Mouse (Mus musculus) myocyte (in vitro differentiated cells): ENCODE measurements around the gene Mknk1. TPM values are rescaled to one million over a fixed set of nuclear protein-coding genes. Genes with fewer than 3 reads are reported as not detected.

ENCODE experiments used
- H3K27me3 ChIP-seq: one replicate; pipeline ENCODE4 v1.6.1; 2011; ENCODE audit not compliant: control insufficient read depth, insufficient read depth, insufficient read length
- H3K36me3 ChIP-seq: one replicate; pipeline ENCODE4 v1.6.1; 2011; ENCODE audit not compliant: control insufficient read depth, insufficient read depth
- H3K4me2 ChIP-seq: one replicate; pipeline ENCODE4 v1.6.1; 2011; ENCODE audit warnings: low read depth, control low read depth
- H3K4me3 ChIP-seq: one replicate; pipeline ENCODE4 v1.5.1; 2011; ENCODE audit warnings: mild to moderate bottlenecking, control low read depth, moderate library complexity
- H3K79me2 ChIP-seq: one replicate; pipeline ENCODE4 v1.6.1; 2011; ENCODE audit not compliant: control insufficient read depth, insufficient read depth
- H3ac ChIP-seq: one replicate; pipeline ENCODE4 v1.6.1; 2011; ENCODE audit not compliant: control insufficient read depth, insufficient read length
- CEBPB ChIP-seq: IDR thresholded peaks from 2 replicates; pipeline ENCODE4 v1.6.1; 2011; ENCODE audit warnings: mild to moderate bottlenecking, moderate library complexity; ENCODE audit not compliant: poor library complexity, insufficient read depth, severe bottlenecking
- E2F4 ChIP-seq: IDR thresholded peaks from one replicate; pipeline ENCODE4 v1.6.1; 2011; ENCODE audit warnings: mild to moderate bottlenecking, control low read depth, moderate library complexity; ENCODE audit not compliant: insufficient read depth
- MAX ChIP-seq: IDR thresholded peaks from one replicate; pipeline ENCODE4 v1.6.1; 2011; ENCODE audit warnings: low read depth, mild to moderate bottlenecking, control low read depth
- MYOD1 ChIP-seq, 3 experiments: IDR thresholded peaks; one replicate each; pipeline ENCODE4 v1.6.1; 2011; ENCODE audit warnings: control low read depth in 2 of 3, low read depth in 2 of 3, mild to moderate bottlenecking in 2 of 3, moderate library complexity in 1 of 3; ENCODE audit not compliant: insufficient read length in 2 of 3, control insufficient read depth in 1 of 3
- MYOG ChIP-seq, 3 experiments: IDR thresholded peaks; one replicate each; pipeline ENCODE4 v1.6.1; 2011; ENCODE audit warnings: control low read depth in 2 of 3, low read depth in 2 of 3, mild to moderate bottlenecking in 2 of 3; ENCODE audit not compliant: insufficient read length in 2 of 3, control insufficient read depth in 1 of 3, insufficient read depth in 1 of 3
- POLR2A ChIP-seq: IDR thresholded peaks from one replicate; pipeline ENCODE4 v1.6.1; 2011; ENCODE audit warnings: low read depth, mild to moderate bottlenecking, control low read depth, moderate library complexity; ENCODE audit not compliant: insufficient read length
- POLR2AphosphoS2 ChIP-seq: IDR thresholded peaks from one replicate; pipeline ENCODE4 v1.6.1; 2011; ENCODE audit warnings: low read depth, control low read depth; ENCODE audit not compliant: insufficient read length
- REST ChIP-seq: IDR thresholded peaks from one replicate; pipeline ENCODE4 v1.6.1; 2011; ENCODE audit warnings: mild to moderate bottlenecking, control low read depth, moderate library complexity; ENCODE audit not compliant: insufficient read depth, insufficient read length
- SRF ChIP-seq: IDR thresholded peaks from one replicate; pipeline ENCODE4 v1.6.1; 2011; ENCODE audit warnings: low read depth; ENCODE audit not compliant: control insufficient read depth, insufficient read length
- TCF12 ChIP-seq: IDR thresholded peaks from one replicate; pipeline ENCODE4 v1.6.1; 2011; ENCODE audit warnings: mild to moderate bottlenecking, control low read depth; ENCODE audit not compliant: poor library complexity, insufficient read depth, severe bottlenecking
- TCF3 ChIP-seq: IDR thresholded peaks from one replicate; pipeline ENCODE4 v1.6.1; 2011; ENCODE audit warnings: low read depth, control low read depth; ENCODE audit not compliant: insufficient read length
- USF1 ChIP-seq: IDR thresholded peaks from one replicate; pipeline ENCODE4 v1.6.1; 2011; ENCODE audit warnings: low read depth, mild to moderate bottlenecking, control low read depth, moderate library complexity
- polyA plus RNA-seq: library from polyadenylated mRNA; unstranded; fragments of >200 nt; fragmentation: generic; extraction: Trizol; gene quantifications from one replicate; pipeline ENCODE4 v1.2.1, GENCODE M21; 2012; ENCODE audit warnings: missing spikeins

Gene Mknk1
- polyA plus RNA-seq, 1 experiment, result 31.7 TPM

GRCm38 (mm10) chr4:115848990-115849677 lies 10.1 kb downstream of the Mknk1 start:
- H3K27me3 ChIP-seq, result no peaks in the 10 kb centered on the region
- H3K36me3 ChIP-seq, result peaks cover 26% of the 10 kb centered on the region
- no peak overlapping the region for H3ac ChIP-seq
- no peak overlapping the region for H3K4me3 ChIP-seq
- H3K4me2 ChIP-seq, result no peak overlapping the region
- TF ChIP-seq USF1 (no peak), REST (no peak), TCF12 (no peak), SRF (no peak), MYOG (IDR thresholded peaks at IDR 0.05; ENCODE audit: control insufficient read depth in 1 of 3, insufficient read depth in 1 of 3, insufficient read length in 2 of 3, low read depth in 2 of 3) (no peak), POLR2AphosphoS2 (no peak), TCF3 (no peak), CEBPB (no peak), MYOD1 (IDR thresholded peaks at IDR 0.05; ENCODE audit: control insufficient read depth in 1 of 3, insufficient read length in 2 of 3, low read depth in 2 of 3) (no peak), MAX (no peak), POLR2A (no peak)
- no peaks in the 10 kb centered on the region for H3K79me2 ChIP-seq

DNA sequence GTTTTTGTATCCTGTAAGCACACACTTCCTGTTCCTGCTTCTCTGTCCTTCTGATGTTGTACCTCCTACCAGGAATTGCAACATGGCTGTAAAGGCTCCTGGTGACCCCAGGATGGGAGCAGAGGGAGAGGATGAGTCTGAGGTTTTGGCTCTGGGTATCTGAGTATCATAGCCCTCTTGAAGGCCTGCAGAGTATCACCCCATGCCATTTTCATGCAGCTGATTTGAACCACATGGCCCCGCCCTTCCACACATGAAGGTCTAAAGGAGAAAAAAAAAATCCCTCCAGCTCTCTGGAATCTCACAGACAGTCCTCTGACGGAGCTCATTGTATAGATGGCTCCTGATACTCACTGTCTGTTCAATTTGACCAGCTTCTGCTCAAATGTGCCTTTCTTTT lies 11.1 kb downstream of the Mknk1 start:
- H3K79me2 ChIP-seq, result no peaks in the 10 kb centered on the region
- no peak overlapping the region for H3K4me2 ChIP-seq
- H3K36me3 ChIP-seq, result peaks cover 32% of the 10 kb centered on the region
- H3ac ChIP-seq, result no peak overlapping the region
- H3K27me3 ChIP-seq, result no peaks in the 10 kb centered on the region
- no peak for TF ChIP-seq TCF12
- TF ChIP-seq MYOG (IDR thresholded peaks at IDR 0.05; ENCODE audit: control insufficient read depth in 1 of 3, insufficient read depth in 1 of 3, insufficient read length in 2 of 3, low read depth in 2 of 3), result no peak
- no peak for TF ChIP-seq SRF
- no peak for TF ChIP-seq USF1
- TF ChIP-seq POLR2AphosphoS2, result no peak
- no peak for TF ChIP-seq CEBPB
- TF ChIP-seq MYOD1 (IDR thresholded peaks at IDR 0.05; ENCODE audit: control insufficient read depth in 1 of 3, insufficient read length in 2 of 3, low read depth in 2 of 3), result no peak
- TF ChIP-seq TCF3, result no peak
- TF ChIP-seq REST, result no peak
- TF ChIP-seq MAX, result no peak
- TF ChIP-seq E2F4, result no peak
- no peak for TF ChIP-seq POLR2A
- no peak overlapping the region for H3K4me3 ChIP-seq

DNA sequence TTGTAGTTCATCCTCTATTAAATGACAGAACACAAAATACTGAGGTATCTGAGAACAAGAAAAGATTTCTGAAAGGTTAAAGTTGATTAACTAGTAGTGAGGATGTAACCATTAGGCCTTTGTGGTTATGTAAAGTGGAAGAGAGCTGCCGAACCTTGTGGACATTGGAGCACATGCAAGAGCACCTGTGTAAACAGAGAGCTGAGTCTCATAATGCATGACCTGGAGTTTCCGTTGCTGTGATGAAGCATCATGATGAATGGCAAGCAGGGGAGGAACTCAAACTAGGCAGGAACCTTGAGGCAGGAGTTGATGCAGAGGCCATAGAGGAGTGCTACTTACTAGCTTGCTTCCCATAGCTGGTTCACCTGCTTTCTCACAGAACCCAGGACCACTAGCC lies 11.6 kb downstream of the Mknk1 start:
- Histone ChIP-seq H3ac (no peak overlapping the region), H3K4me2 (no peak overlapping the region), H3K79me2 (no peaks in the 10 kb centered on the region), H3K4me3 (no peak overlapping the region), H3K27me3 (no peaks in the 10 kb centered on the region), H3K36me3 (peaks cover 32% of the 10 kb centered on the region)
- TF ChIP-seq REST (no peak), MAX (no peak)

DNA sequence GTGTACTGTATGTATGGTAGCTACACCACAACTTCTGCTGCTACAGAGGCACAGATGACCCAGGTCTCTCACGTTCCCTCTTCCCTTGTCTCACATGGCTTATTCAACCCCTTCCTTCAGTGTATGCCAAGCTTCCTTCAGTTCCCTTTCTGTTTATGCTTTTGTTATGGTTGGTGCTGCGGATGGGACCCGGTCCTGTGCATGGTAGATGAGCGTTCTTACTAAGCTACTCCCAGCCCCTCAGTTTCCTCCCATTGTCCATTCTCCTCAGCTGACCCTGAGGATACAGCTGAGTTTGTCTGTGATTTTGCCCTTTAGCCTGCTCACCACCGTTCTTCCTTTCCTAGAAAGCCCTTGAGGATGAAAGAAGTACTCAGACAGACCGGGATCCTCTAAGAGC lies 12.6 kb downstream of the Mknk1 start:
- Histone ChIP-seq H3ac (no peak overlapping the region), H3K36me3 (peaks cover 32% of the 10 kb centered on the region), H3K4me2 (no peak overlapping the region), H3K79me2 (no peaks in the 10 kb centered on the region), H3K27me3 (no peaks in the 10 kb centered on the region), H3K4me3 (no peak overlapping the region)
- TF ChIP-seq TCF3, result no peak
- TF ChIP-seq CEBPB, result no peak
- no peak for TF ChIP-seq POLR2A
- no peak for TF ChIP-seq MYOG (IDR thresholded peaks at IDR 0.05; ENCODE audit: control insufficient read depth in 1 of 3, insufficient read depth in 1 of 3, insufficient read length in 2 of 3, low read depth in 2 of 3)
- TF ChIP-seq POLR2AphosphoS2, result no peak
- no peak for TF ChIP-seq MAX
- TF ChIP-seq MYOD1 (IDR thresholded peaks at IDR 0.05; ENCODE audit: control insufficient read depth in 1 of 3, insufficient read length in 2 of 3, low read depth in 2 of 3), result no peak
- no peak for TF ChIP-seq TCF12
- no peak for TF ChIP-seq E2F4
- no peak for TF ChIP-seq USF1
- TF ChIP-seq REST, result no peak
- no peak for TF ChIP-seq SRF

- Histone ChIP-seq H3K27me3 (no peaks in the 10 kb centered on the region), H3K79me2 (no peaks in the 10 kb centered on the region), H3K36me3 (peaks cover 40% of the 10 kb centered on the region), H3ac (no peak overlapping the region), H3K4me3 (no peak overlapping the region), H3K4me2 (no peak overlapping the region)
- TF ChIP-seq MYOG (IDR thresholded peaks at IDR 0.05; ENCODE audit: control insufficient read depth in 1 of 3, insufficient read depth in 1 of 3, insufficient read length in 2 of 3, low read depth in 2 of 3), result no peak
- TF ChIP-seq USF1, result no peak
- no peak for TF ChIP-seq SRF
- no peak for TF ChIP-seq POLR2AphosphoS2
- TF ChIP-seq POLR2A, result no peak
Measured at GRCm38 (mm10) chr4:115855100-115855499, 16.1 kb downstream of the Mknk1 start.
